Mouse (Mus musculus): ENCODE measurements at regions not wholly inside any gene's neighbourhood (a gene's known extent, or its start where the extent isn't known, plus 50 kb on each side); places are given as distances from the start of the nearest gene placed in this dataset.

DNA sequence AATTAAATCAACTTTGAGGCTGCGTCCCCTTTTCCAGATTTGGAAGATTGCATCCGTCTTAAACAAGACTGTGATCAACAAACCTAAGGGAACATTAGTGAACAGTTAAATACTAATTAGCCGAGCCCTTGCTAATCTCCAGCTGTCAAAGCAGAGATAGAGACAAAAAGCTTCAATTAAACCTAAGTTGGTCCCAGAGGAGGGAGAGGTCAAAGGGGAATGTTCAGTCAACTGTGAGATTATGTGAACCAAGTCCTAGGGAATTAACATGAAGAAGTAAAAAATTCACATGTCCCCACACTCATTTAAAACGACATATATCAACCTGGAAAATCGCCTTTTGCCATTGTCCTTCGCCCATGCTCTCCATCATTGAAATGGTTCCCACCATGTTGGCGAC, 59.7 kb upstream of the Tbx20 start:
- Histone ChIP-seq H3K4me1 (ENCODE audit: control insufficient read depth, low read depth, low read length) (no peaks in the 10 kb centered on the region), H3K4me2 (ENCODE audit: low read depth, low read length) (no peak overlapping the region), H3K4me3 (ENCODE audit: low read depth, low read length) (no peak overlapping the region), H3K27ac (ENCODE audit: low read length) (no peak overlapping the region), H3K36me3 (ENCODE audit: control insufficient read depth, insufficient read depth) (no peaks in the 10 kb centered on the region), H3K9me3 (replicated peaks; ENCODE audit: control insufficient read depth, low read length) (no peaks in the 10 kb centered on the region), H3K9ac (ENCODE audit: low read depth, low read length) (no peak overlapping the region), H3K27me3 (ENCODE audit: control insufficient read depth, insufficient read depth, low read depth, low read length) (no peaks in the 10 kb centered on the region)
- no peak for ATAC-seq (ENCODE audit: low read depth)
- WGBS (ENCODE audit: insufficient replicate concordance): 62% methylated on average over 7 of the region's 7 CpGs

DNA sequence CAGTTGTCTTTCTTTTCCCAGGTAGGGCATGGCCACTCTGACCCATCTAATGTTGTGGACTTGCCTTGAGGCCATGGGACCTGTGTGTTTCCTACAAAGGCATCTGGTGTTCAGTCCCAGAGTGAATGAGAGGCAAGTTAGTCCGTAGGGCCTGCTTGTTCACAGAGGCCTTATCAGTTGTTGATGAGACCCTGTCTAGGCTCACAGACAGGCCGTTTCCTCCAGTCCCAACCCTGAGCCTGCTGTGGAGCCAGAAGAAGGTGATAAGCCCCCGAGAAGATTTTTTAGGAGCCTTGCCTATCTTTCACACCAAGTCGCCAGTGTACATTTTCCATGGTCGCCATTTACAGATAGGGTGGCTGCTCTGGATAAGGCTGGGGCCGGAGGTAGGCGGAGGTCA, 74.1 kb upstream of the Tbx20 start:
- Histone ChIP-seq H3K27ac (ENCODE audit: low read length) (no peak overlapping the region), H3K4me1 (ENCODE audit: control insufficient read depth, low read depth, low read length) (no peaks in the 10 kb centered on the region), H3K4me2 (ENCODE audit: low read depth, low read length) (no peak overlapping the region), H3K4me3 (ENCODE audit: low read depth, low read length) (no peak overlapping the region), H3K27me3 (ENCODE audit: control insufficient read depth, insufficient read depth, low read depth, low read length) (no peaks in the 10 kb centered on the region), H3K9ac (ENCODE audit: low read depth, low read length) (no peak overlapping the region), H3K9me3 (replicated peaks; ENCODE audit: control insufficient read depth, low read length) (no peaks in the 10 kb centered on the region), H3K36me3 (ENCODE audit: control insufficient read depth, insufficient read depth) (no peaks in the 10 kb centered on the region)
- WGBS (ENCODE audit: insufficient replicate concordance): 10% methylated on average over 7 of the region's 7 CpGs
- no peak for ATAC-seq (ENCODE audit: low read depth)

DNA sequence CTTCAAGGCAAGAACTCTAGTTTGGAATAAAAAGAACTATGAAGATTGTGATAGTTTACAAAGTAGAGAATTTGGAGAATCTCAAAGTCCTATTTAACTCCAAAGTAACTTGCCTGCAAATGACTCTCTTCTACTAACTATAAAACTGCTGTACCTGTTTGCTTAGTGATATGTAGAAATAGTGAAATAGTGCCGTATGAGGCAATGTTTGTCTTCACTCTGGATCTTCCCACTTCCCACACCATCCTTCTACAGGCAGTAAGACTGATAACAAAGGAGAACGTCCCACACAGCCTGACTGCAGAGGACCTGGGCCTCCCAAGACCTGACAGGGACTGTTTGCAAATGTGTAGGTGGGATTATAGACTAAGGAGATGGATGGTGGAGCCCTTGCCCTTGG, 85.4 kb upstream of the Tbx20 start:
- no peaks in the 10 kb centered on the region for H3K9me3 ChIP-seq (replicated peaks; ENCODE audit: control insufficient read depth, low read length)
- peak; percentile 30; the same call in 1 of the 2 replicates for ATAC-seq (ENCODE audit: low read depth)
- no peak overlapping the region for H3K4me2 ChIP-seq (ENCODE audit: low read depth, low read length)
- WGBS (ENCODE audit: insufficient replicate concordance): 40% methylated on average over 2 of the region's 2 CpGs
- no peaks in the 10 kb centered on the region for H3K36me3 ChIP-seq (ENCODE audit: control insufficient read depth, insufficient read depth)
- no peaks in the 10 kb centered on the region for H3K27me3 ChIP-seq (ENCODE audit: control insufficient read depth, insufficient read depth, low read depth, low read length)
- no peaks in the 10 kb centered on the region for H3K4me1 ChIP-seq (ENCODE audit: control insufficient read depth, low read depth, low read length)
- no peak overlapping the region for H3K4me3 ChIP-seq (ENCODE audit: low read depth, low read length)
- no peak overlapping the region for H3K27ac ChIP-seq (ENCODE audit: low read length)
- H3K9ac ChIP-seq (ENCODE audit: low read depth, low read length): no peak overlapping the region

DNA sequence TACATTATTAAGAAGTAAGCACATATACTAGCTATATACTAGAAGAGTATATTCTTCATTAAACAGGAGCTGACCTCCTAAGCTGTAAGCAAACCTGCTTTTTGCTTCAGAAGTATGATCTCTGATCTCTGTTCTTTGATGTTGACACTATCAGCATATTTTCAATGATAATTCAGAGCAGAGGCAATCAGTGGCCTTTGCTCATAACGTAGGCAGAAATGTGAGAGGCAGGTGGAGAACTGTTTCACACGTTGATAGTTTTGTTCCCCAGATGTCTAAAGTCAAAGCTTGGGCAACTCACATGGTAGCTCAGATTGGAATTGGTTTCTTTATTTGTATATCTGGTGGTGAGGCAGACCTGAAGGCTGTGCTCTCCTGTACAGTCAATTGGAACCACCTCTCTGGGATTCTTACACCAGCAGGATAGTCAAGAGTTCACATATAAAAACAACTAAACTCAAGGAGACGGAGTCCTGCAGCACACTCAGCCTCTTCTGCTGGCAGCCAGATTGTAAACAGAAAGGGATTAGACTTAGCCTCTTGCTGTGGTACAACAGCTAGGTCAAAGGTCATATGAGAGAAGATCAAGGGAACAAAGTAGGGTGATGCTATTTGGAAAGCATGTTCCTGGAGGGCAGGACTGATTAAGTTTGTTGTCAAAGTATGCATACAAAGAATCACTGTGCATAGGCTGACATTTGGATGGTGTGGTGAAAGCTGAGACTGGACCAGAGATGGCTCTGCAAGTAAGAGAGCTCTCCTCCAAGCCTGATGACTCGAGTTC, 92.5 kb upstream of the Tbx20 start:
- Histone ChIP-seq H3K9me3 (replicated peaks; ENCODE audit: control insufficient read depth, low read length) (no peaks in the 10 kb centered on the region), H3K4me3 (ENCODE audit: low read depth, low read length) (no peak overlapping the region), H3K9ac (ENCODE audit: low read depth, low read length) (no peak overlapping the region), H3K4me1 (ENCODE audit: control insufficient read depth, low read depth, low read length) (no peaks in the 10 kb centered on the region), H3K4me2 (ENCODE audit: low read depth, low read length) (no peak overlapping the region), H3K36me3 (ENCODE audit: control insufficient read depth, insufficient read depth) (no peaks in the 10 kb centered on the region), H3K27me3 (ENCODE audit: control insufficient read depth, insufficient read depth, low read depth, low read length) (no peaks in the 10 kb centered on the region), H3K27ac (ENCODE audit: low read length) (no peak overlapping the region)
- 37% methylated on average over 4 of the region's 4 CpGs for WGBS (ENCODE audit: insufficient replicate concordance)
- no peak for ATAC-seq (ENCODE audit: low read depth)

DNA sequence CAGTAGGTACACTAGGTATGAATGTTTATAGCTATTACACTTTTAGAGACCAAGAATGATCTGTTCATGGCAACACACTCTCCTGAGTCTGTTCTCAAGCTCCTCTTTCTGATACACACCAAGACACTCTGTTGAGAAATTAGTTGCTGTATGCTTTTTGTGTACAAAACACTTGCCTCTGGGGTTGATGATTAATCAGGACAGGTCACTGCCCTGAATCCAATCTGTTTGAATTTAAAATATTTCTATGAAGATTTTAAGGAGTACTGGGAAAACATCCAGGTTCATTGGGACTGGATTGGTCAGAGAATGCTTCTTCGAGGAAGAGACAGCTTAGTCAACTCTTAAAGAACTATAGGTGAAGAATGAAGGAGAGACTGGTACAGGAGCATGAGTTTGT, 94.6 kb upstream of the Tbx20 start:
- H3K36me3 ChIP-seq (ENCODE audit: control insufficient read depth, insufficient read depth): no peaks in the 10 kb centered on the region
- H3K27ac ChIP-seq (ENCODE audit: low read length): no peak overlapping the region
- no peak overlapping the region for H3K9ac ChIP-seq (ENCODE audit: low read depth, low read length)
- 57% methylated on average over 1 of the region's 1 CpGs for WGBS (ENCODE audit: insufficient replicate concordance)
- no peak overlapping the region for H3K4me2 ChIP-seq (ENCODE audit: low read depth, low read length)
- no peak for ATAC-seq (ENCODE audit: low read depth)
- no peaks in the 10 kb centered on the region for H3K27me3 ChIP-seq (ENCODE audit: control insufficient read depth, insufficient read depth, low read depth, low read length)
- H3K4me3 ChIP-seq (ENCODE audit: low read depth, low read length): no peak overlapping the region
- no peaks in the 10 kb centered on the region for H3K9me3 ChIP-seq (replicated peaks; ENCODE audit: control insufficient read depth, low read length)
- no peaks in the 10 kb centered on the region for H3K4me1 ChIP-seq (ENCODE audit: control insufficient read depth, low read depth, low read length)

DNA sequence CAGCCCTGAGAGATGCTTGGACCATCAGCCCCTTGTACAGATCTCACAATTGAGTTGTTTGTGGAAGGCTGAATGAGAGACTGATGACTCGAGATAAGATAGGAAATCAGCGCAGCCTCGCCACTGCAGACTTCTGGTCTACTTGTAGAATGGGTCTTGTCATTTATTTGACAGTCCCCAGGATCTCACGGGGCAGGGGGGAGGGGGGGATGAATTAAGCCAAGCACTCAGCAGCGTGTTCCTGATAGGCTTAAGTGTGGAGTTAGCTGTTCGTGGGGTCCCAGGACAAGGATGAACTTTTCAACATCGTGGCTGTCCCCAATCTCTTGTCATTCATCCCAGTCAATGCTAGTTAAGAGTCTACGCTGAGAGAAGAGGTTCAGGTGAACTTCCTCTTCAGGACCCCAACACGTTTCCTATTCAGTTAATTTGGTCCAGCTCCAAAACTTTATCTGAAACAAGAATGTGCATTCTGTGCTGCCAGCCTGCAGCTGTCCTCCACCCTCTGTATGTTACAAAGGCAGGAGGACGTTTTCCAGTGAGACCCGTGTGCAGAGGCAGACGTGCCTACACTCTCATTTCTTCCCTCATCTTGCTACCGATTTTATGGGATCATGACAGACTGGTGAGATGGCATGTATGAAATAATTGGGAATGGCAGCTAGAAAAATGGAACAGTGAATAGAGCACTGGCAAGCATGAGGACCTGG, 100.5 kb upstream of the Tbx20 start:
- H3K36me3 ChIP-seq (ENCODE audit: control insufficient read depth, insufficient read depth): no peaks in the 10 kb centered on the region
- ATAC-seq (ENCODE audit: low read depth): no peak

DNA sequence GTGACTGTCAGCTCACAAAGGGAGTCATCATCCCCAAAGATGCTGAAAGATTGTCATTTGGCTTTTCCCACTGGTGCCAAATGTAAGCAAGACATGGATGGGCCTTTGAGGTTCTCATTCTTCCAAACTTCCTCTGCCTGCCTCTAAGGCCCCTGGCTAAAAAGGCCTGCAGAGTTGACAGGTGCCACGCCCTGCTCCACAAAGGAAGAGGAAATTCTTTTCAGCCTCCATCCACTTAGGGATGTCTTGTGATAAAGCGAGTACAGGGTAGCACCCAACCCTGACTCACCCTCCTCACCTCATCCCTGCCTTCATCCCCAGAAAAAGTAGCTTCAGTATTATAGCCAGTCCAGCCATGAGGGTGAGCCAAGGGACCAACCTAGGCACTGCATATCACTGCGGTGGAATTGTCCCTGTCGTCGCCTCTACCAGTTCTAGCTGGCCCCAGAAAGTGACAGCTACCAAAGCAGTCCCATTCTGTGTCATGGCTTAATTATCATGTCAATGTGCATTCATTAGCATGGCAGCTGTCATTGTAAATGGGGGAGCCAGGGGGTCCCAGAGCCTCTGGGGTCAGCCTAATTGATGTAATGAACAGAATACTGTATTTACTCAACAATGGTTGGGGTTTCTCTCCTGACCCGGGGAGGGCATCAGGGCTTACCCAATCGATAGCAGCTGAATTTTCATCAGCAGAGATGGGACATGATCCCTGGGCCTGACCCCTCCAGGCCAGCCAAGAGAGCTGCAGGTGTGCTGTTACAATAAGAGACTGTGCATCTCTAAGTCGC, 104.5 kb upstream of the Tbx20 start:
- Histone ChIP-seq H3K4me2 (ENCODE audit: low read depth, low read length) (no peak overlapping the region), H3K27ac (ENCODE audit: low read length) (no peak overlapping the region), H3K4me1 (ENCODE audit: control insufficient read depth, low read depth, low read length) (no peaks in the 10 kb centered on the region), H3K9me3 (replicated peaks; ENCODE audit: control insufficient read depth, low read length) (no peaks in the 10 kb centered on the region), H3K9ac (ENCODE audit: low read depth, low read length) (no peak overlapping the region), H3K27me3 (ENCODE audit: control insufficient read depth, insufficient read depth, low read depth, low read length) (no peaks in the 10 kb centered on the region), H3K36me3 (ENCODE audit: control insufficient read depth, insufficient read depth) (no peaks in the 10 kb centered on the region), H3K4me3 (ENCODE audit: low read depth, low read length) (no peak overlapping the region)
- no peak for ATAC-seq (ENCODE audit: low read depth)
- WGBS (ENCODE audit: insufficient replicate concordance): 48% methylated on average over 8 of the region's 8 CpGs

More for the DNA sequence above, 100.5 kb upstream of the Tbx20 start:
- Histone ChIP-seq H3K4me1 (ENCODE audit: control insufficient read depth, low read depth, low read length) (no peaks in the 10 kb centered on the region), H3K4me3 (ENCODE audit: low read depth, low read length) (no peak overlapping the region), H3K27me3 (ENCODE audit: control insufficient read depth, insufficient read depth, low read depth, low read length) (no peaks in the 10 kb centered on the region), H3K4me2 (ENCODE audit: low read depth, low read length) (no peak overlapping the region), H3K9me3 (replicated peaks; ENCODE audit: control insufficient read depth, low read length) (no peaks in the 10 kb centered on the region), H3K27ac (ENCODE audit: low read length) (no peak overlapping the region), H3K9ac (ENCODE audit: low read depth, low read length) (no peak overlapping the region)
- 39% methylated on average over 13 of the region's 13 CpGs for WGBS (ENCODE audit: insufficient replicate concordance)

DNA sequence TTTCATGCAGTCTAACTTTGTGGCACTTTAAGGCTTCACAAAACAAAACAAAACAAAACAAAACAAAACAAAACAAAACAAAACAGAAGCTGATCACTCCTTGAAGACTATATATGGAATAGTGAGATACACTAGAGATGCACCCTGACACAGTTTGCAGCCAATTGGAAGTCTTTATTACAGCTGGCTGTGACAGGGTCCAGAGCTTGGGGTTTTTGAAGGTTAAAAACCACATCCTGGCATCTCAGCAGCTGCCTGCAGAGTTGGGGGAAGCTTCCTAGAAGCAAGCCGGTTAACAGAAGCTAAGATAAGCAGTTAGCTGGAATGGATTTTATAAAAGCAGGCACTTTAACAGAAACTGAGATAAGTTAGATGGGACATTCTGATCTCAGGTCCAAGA, 105.6 kb upstream of the Tbx20 start:
- H3K36me3 ChIP-seq (ENCODE audit: control insufficient read depth, insufficient read depth): no peaks in the 10 kb centered on the region
- no peaks in the 10 kb centered on the region for H3K4me1 ChIP-seq (ENCODE audit: control insufficient read depth, low read depth, low read length)
- H3K27me3 ChIP-seq (ENCODE audit: control insufficient read depth, insufficient read depth, low read depth, low read length): no peaks in the 10 kb centered on the region
- no peak overlapping the region for H3K4me2 ChIP-seq (ENCODE audit: low read depth, low read length)
- ATAC-seq (ENCODE audit: low read depth): no peak
- H3K9ac ChIP-seq (ENCODE audit: low read depth, low read length): no peak overlapping the region
- no peak overlapping the region for H3K27ac ChIP-seq (ENCODE audit: low read length)
- H3K9me3 ChIP-seq (replicated peaks; ENCODE audit: control insufficient read depth, low read length): no peaks in the 10 kb centered on the region
- WGBS (ENCODE audit: insufficient replicate concordance): 9% methylated on average over 1 of the region's 1 CpGs
- no peak overlapping the region for H3K4me3 ChIP-seq (ENCODE audit: low read depth, low read length)

DNA sequence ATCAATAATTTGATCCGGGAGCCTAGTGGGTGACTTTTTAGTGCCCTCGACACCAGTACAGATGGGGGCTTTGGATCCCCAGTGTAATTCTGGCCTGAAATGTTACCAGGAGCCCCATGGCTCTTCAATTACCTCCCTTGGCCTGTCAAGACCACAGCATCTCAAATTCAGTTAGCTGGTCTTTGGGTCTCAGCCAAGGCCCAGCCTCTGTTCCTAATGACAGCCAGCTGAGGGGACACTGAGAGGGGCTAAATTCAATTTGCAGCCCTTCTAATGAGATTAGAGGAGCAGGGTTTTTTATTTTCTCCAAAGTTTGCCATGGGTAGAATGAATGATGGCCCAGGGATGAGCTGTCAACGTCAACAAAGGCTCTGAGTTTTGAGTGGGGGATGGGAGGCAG, 109.9 kb upstream of the Tbx20 start:
- WGBS (ENCODE audit: insufficient replicate concordance): 51% methylated on average over 3 of the region's 3 CpGs
- Histone ChIP-seq H3K4me1 (ENCODE audit: control insufficient read depth, low read depth, low read length) (no peaks in the 10 kb centered on the region), H3K36me3 (ENCODE audit: control insufficient read depth, insufficient read depth) (no peaks in the 10 kb centered on the region), H3K9ac (ENCODE audit: low read depth, low read length) (no peak overlapping the region), H3K9me3 (replicated peaks; ENCODE audit: control insufficient read depth, low read length) (no peaks in the 10 kb centered on the region), H3K27me3 (ENCODE audit: control insufficient read depth, insufficient read depth, low read depth, low read length) (no peaks in the 10 kb centered on the region), H3K4me2 (ENCODE audit: low read depth, low read length) (no peak overlapping the region), H3K4me3 (ENCODE audit: low read depth, low read length) (no peak overlapping the region), H3K27ac (ENCODE audit: low read length) (no peak overlapping the region)
- no peak for ATAC-seq (ENCODE audit: low read depth)

Data from liver, embryonic 16.5 days (tissue).